Mouse (Mus musculus) spleen, adult 18-20 months (tissue): Measurements from ENCODE around the gene Medag.
A peak's percentile ranks its signal among the peaks of the same experiment; 100 is the strongest.

Experiments
- DNase-seq, 2 experiments: peaks; one replicate each; pipeline ENCODE4 v3.0.0; 2022; ENCODE audit warnings: mixed read lengths in 2 of 2

Gene Medag

GRCm38 (mm10) chr5:149411509-149412193 lies at the start of gene Medag:
TSS of gene Medag (plus strand) at chr5:149411749.
- DNase-seq = peak in 1 of 2 experiments; percentile 8

DNA sequence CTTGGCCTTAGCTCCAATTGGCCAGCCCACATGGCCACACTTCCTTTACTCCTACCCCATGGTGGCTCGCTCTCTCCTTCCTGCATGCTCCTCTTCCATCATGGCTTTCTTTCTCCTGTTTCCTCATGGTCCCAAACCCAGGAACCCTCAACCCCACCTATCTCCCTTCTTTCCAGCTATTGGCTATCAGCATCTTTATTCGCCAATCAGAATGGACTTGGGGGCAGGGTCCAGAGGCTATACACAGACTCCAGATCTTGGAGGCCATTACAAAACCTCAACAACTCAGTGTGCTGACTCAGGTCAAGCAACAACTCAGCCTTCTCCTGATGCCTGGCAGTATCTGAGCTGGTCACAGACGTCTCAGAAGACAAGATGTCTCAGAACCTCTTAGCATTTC lies 48.9 kb upstream of the Medag start:
- DNase-seq = no peak

DNA sequence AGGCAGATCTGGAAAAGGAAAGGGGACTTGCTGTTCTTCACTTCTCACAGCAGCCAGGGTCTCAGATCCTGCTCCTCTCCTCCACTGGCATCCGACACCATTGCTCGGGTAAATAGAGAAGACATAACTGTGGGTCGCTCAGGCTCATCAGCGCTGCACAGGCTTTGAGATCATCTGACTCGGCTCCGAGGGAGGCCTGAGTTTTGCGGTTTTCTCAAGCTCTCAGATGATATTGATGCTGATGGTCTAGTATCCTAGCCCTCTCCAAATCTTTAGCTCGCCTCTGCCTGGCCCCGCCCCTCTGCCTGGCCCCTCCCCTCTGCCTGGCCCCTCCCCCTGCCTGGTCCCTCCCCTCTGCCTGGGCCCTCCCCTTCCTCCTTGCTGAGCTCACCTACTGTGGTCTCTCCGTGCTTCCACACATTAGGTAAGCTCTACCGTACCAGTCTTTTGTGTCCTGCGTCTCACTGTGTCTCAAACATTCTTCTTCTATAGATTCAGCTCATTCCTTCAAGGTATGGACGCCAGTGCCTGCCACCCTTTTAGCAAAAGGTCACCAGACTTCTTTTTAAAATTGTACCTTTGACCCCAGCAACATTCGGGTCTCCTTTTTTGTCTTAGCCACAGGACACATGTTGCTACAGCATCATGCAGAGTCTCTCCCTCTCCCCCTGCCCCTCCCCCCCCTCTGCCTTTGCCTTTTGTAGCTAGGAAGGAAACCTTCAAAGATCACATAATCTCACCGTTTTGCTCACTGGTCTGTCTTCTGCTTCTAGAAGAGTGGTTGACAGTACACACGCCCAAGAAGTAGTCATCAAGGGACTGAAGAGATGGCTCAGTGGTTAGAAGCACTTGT lies 47.4 kb upstream of the Medag start:
- no peak for DNase-seq

GRCm38 (mm10) chr5:149367011-149367410 lies 44.5 kb upstream of the Medag start:
- no peak for DNase-seq

DNA sequence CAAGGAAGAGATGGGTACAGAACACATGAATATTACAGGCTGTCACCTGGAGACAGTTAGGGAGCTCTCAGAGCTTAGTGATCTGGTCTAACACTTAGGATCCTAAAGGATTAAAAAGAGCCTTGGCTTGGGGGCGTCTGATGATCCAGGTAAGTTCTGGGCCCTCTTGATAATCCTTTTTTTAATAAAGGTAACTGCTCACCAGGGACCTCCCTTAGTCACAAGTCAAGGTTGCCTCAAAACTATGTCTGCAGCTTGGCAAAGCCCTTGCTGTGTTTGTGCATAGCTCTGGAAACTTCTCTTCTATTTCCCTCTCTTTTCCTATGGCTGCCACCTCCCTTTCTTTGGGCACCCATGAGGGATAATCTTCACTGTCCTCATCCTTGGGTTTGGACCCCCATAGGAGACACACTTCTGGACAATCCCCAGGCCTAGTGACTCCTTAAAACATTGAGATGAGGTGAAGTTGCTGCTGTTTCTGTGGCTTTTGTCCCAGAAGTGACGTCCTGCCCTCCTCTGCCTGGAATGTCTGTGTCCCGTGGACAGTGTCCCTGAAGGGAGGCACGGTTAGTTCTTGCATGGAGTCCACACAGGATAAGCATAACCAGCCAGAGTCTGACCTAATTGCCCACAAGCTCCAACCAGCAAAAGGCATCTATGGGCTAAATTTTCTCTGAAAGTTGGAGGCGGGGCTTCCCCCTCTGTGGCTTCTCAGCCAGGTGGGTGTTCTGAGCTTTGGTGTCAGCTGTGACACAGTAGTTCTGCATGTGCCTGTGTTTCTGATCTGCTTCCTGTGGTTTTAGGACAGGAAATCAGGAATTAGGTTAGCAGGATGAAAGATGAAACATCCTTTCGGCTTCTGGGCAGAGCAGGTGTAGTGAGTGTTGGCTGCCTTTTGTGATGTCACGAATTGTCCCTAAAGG lies 43.7 kb upstream of the Medag start:
- no peak for DNase-seq

GRCm38 (mm10) chr5:149368575-149369312 lies 42.8 kb upstream of the Medag start:
- DNase-seq = no peak

DNA sequence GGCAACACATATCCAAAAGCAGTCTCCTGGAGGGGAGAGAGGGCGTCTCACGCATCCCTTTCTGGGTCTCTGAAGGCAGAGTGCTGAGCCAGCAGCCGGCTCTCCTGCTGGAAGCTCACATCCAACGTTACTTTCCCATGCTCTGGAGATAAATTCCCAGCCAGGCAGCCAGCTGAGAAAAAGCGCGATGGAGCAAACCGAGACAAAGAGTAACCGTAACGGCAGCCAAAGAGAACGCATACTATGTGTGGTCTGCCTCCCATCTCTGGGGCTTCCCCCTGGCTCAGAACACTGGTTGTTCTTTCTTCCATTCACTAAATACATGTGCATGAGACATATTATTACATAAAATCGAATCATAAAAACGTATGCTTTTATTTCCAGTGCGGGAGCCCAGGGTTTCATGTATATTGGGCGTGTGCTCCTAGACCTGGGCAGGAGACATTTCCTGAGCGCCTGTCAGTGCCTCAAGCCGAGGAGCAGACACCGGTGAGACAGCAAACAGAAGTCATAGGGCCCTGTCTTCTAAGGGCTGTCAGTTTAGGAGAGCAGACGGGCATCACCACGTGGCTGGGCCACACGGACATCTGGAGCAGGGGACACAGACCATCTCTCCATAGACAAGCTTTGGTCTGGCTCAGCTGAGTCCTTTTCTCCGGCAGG lies 42.0 kb upstream of the Medag start:
- DNase-seq = no peak

GRCm38 (mm10) chr5:149372018-149372417 lies 39.5 kb upstream of the Medag start:
- no peak for DNase-seq

GRCm38 (mm10) chr5:149373224-149373623 lies 38.3 kb upstream of the Medag start:
- DNase-seq = no peak

GRCm38 (mm10) chr5:149374026-149374425 lies 37.5 kb upstream of the Medag start:
- peak in 1 of 2 experiments; percentile 16 for DNase-seq

- DNase-seq = no peak
These were observed 36.3 kb upstream of the Medag start for GRCm38 (mm10) chr5:149375074-149375888.

DNA sequence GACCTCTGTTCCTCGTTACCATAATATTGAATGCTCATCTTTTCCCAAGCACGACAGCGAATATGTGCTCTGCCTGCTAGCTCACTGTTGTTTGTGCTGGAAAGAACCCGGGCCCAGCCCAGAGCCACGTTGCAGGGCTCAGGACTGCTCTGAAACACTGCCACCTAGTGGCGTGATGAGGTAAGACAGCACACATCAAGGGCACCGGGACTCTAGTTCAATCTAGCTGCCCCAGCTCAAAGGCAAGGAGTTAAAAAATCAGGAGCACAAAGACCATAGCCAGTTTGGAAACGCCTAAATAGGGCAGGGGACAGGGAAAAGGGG lies 35.7 kb upstream of the Medag start:
- peak; percentile 52 to 79 for DNase-seq

- no peak for DNase-seq
These were observed 35.2 kb upstream of the Medag start for GRCm38 (mm10) chr5:149376367-149376766.

GRCm38 (mm10) chr5:149377253-149377652 lies 34.3 kb upstream of the Medag start:
- no peak for DNase-seq

GRCm38 (mm10) chr5:149378566-149378965 lies 33.0 kb upstream of the Medag start:
- no peak for DNase-seq

- no peak for DNase-seq
These were observed 32.3 kb upstream of the Medag start for GRCm38 (mm10) chr5:149379131-149379784.

DNA sequence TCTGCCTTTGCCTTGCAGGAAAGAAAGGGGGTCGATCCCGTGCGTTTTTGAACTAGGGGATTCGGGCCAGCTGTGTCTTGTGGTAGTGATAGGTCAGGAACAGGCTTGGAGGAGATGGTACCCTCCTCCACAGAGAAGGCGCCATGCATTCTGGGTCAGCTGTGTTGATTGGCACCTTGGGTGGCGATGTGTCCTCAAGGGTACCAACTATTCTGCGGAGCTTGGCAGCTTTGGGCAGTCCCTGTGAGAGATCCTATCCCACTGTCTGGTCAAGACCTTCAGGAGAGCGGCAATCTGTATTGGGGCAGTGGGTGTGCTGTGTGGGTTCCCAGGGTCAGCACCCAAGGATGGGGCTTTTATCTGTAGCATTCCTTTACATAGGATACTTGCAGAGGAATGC lies 31.7 kb upstream of the Medag start:
- DNase-seq = no peak

- DNase-seq = no peak
These were observed 31.1 kb upstream of the Medag start for GRCm38 (mm10) chr5:149380388-149380916.

- no peak for DNase-seq
These were observed 29.6 kb upstream of the Medag start for GRCm38 (mm10) chr5:149381948-149382347.

GRCm38 (mm10) chr5:149382601-149383000 lies 28.9 kb upstream of the Medag start:
- no peak for DNase-seq
